Mouse (Mus musculus) heart, postnatal 0 days (tissue): ENCODE data around the gene Gm15217.

Source experiments
- CTCF ChIP-seq: IDR thresholded peaks from 2 replicates; pipeline ENCODE4 v1.5.1; 2016; ENCODE audit warnings: antibody characterized with exemption, control low read depth, low read depth
- EP300 ChIP-seq: IDR thresholded peaks from 2 replicates; pipeline ENCODE4 v1.6.1; 2016; ENCODE audit warnings: antibody characterized with exemption, low read depth

GRCm38 (mm10) chr14:46363209-46363608 is 16.0 kb upstream of the Gm15217 start:
- TF ChIP-seq CTCF, result no peak
- TF ChIP-seq EP300, result no peak
